Mouse (Mus musculus): Measurements from ENCODE around the gene Gosr1. TPM values are rescaled to one million over a fixed set of nuclear protein-coding genes. Genes with fewer than 3 reads are reported as not detected.
"Not testable (repeated sequence)": the region's sequence is repeated elsewhere in the genome, so short reads cannot be mapped to it uniquely, and the experiment has no call there.

The Gosr1 gene
- total RNA-seq (2021) = 10 to 100 TPM; 26.2 to 30.6 TPM

DNA sequence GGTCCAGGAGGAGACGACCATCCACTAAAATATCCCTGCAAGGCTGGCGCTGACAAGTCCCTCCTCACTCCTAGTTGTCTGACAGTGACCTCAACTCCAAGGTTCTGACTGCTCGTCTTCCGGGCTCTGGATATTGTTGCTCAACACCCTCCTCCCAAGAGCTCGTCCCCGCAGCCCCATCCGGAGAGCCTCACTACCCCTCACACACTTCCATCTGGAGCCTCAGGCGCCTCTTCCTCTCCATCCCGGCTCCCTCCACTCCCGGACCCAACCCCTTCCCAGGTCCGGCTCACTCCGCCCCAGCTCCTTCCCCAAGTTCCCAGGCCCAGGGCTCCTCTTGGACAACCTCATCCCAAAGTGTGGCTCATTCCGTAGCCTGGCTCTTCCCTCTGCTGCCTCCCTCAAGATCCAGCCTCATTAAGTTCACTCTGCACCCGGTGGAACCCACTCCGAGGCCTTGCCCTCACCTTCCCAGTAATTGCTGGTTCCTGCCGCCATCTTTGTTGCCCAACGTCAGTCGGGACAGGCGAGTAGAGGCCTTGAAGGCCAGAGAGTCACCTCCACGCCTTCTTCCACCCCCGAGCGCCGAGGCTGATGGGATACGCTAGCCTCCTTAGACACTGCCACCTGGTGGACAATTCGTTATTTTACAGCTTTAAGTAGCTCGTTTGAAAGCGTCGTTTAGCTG lies at the start of gene Gosr1:
TSS of gene Gosr1 (minus strand) at position 527 of the 688 bp plus-strand sequence.
- peak; percentile 85 to 89 for DNase-seq

GRCm38 (mm10) chr11:76810706-76811495 lies 47.5 kb upstream of the Gosr1 start:
- peak in 1 of 2 experiments; percentile 11 for DNase-seq
- intact Hi-C loops (cut with DNase I) = loop anchor here (1.0 kb wide), 1 partner anchor 83 kb away; no protein-coding TSS in a partner anchor

More for the DNA sequence above, at the start of gene Gosr1:
- intact Hi-C loops (cut with DNase I) = no loop called here

- peak; percentile 8 to 39 for DNase-seq
- intact Hi-C loops (cut with DNase I) = no loop called here
These were observed 46.1 kb upstream of the Gosr1 start for GRCm38 (mm10) chr11:76809450-76809849.

- intact Hi-C loops (cut with DNase I) = no loop called here
- no peak for DNase-seq
These were observed 45.2 kb upstream of the Gosr1 start for GRCm38 (mm10) chr11:76808550-76808949.

DNA sequence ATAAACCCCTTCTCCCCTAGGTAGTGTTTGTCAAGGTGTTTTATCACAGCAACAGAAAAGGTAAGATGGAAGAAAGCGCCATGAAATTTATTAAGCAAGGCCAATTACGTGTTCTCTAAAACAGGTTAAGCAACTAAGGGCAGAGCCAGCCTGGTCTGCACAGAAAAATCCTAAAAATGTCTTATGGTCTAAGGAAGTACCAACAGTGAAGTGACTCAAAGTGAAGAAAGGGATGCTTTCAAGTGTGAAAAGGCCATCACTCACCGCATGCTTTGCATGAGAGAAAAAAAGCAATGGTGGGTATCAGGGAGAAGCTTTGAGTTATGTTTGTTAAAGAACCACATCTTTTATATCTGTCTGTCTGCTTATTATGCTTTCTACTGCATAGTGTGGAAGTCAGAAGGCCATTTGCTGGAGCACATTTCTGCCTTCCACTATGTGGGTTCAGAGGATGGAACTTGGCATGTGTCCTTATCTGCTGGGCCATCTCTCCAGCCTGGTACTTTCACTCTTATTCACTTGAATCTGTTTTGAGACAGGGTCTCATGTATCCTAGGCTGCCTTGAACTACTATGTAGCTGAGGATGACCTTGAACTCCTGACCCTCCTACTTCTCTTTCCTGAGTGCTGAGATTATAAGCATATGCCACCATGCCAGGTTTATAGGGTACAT lies 43.8 kb upstream of the Gosr1 start:
- intact Hi-C loops (cut with DNase I) = no loop called here
- DNase-seq = no peak

GRCm38 (mm10) chr11:76806026-76806425 lies 42.6 kb upstream of the Gosr1 start:
- DNase-seq = no peak
- intact Hi-C loops (cut with DNase I) = no loop called here

GRCm38 (mm10) chr11:76805072-76805471 lies 41.7 kb upstream of the Gosr1 start:
- DNase-seq; intact Hi-C loops (cut with DNase I): not testable (repeated sequence)

GRCm38 (mm10) chr11:76803266-76803665 lies 39.9 kb upstream of the Gosr1 start:
- no peak for DNase-seq
- intact Hi-C loops (cut with DNase I) = no loop called here

DNA sequence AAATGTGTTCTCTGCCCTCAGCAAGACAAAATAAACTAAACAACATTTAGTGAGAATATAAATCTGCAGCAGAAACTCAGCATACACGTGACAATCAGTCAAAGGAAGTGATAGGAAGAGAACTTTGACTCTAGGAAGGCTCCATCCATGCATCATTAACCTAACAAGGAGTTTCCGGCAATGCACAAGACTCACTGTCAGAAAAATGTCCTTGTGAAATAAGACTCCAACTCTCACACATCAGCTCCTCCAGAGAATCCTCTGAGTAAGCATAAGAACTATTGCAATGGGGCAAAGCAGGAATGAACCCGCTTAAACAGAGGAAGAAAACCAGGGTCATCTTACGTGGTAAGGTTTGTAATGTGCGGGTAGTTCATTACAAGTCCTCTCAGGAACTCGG lies 33.9 kb upstream of the Gosr1 start:
- no peak for DNase-seq
- intact Hi-C loops (cut with DNase I) = no loop called here

GRCm38 (mm10) chr11:76795326-76795725 lies 31.9 kb upstream of the Gosr1 start:
- DNase-seq = peak in 1 of 2 experiments; percentile 12
- intact Hi-C loops (cut with DNase I) = no loop called here

- DNase-seq = peak in 1 of 2 experiments; percentile 6
These were observed 28.0 kb upstream of the Gosr1 start for GRCm38 (mm10) chr11:76791331-76791730.

DNA sequence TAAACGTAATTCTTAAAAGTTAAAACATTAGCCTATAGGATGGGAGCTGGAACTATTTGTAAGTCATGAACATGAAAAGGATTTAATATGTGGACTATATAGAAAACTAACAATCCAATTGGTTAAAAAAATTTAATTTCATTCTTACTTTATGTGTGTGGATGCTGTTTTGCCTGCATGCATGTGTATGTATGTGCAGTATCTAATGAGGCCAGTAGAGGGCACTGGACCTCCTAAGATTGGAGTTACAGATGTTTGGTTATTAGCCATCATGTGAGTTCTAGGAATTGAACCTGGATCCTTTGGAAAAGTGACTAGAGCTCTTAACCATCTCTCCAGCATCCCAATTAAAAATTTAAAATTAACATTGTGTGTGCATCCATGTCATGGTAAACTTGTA lies 25.9 kb upstream of the Gosr1 start:
- intact Hi-C loops (cut with DNase I) = loop anchor here (1.0 to 10.0 kb wide), 5 partner anchors 58 to 303 kb away; partner anchors contain the start of genes Cpd and Nsrp1
- DNase-seq = peak; percentile 46 to 54

More at GRCm38 (mm10) chr11:76791331-76791730, 28.0 kb upstream of the Gosr1 start:
- intact Hi-C loops (cut with DNase I) = no loop called here

DNA sequence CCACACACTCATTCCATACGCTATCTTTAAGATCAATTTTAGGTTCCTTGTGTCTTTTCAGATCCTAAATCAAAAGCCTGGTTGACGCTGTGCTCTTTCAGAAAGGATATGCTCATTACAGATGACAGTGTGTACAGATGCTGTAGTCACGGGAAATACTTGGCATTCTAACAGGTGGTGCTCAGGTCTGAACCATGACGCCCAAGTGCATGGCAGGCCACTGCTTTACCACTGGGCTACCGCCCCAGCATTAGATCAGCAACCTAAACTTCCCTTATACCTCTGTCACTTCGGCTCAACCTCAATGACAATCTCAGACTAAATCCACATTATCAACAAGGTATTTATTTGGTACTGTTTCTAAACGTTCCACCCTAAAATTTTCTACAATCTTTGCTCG lies 12.2 kb upstream of the Gosr1 start:
- no peak for DNase-seq
- intact Hi-C loops (cut with DNase I) = no loop called here

DNA sequence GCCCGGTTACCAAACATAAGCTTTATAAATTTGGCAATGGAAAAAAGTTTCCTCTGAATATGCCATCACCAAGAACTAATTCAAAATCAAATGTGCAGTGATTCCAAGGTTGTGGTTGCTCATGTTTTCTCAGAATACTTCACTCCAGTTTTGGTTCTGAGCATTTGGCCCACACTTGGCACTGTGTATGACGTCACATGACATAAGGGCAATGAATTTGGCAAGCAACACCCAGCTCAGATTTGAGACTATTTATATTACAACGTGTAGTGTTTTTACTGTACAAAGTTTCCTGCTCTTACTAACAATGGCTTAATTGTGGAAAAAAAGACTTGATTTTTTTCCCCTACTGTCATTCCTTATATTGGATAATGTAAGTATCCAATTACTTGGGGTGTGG lies 10.4 kb upstream of the Gosr1 start:
- no peak for DNase-seq
- intact Hi-C loops (cut with DNase I) = no loop called here

GRCm38 (mm10) chr11:76770566-76770965 lies 7.2 kb upstream of the Gosr1 start:
- intact Hi-C loops (cut with DNase I) = no loop called here
- no peak for DNase-seq

DNA sequence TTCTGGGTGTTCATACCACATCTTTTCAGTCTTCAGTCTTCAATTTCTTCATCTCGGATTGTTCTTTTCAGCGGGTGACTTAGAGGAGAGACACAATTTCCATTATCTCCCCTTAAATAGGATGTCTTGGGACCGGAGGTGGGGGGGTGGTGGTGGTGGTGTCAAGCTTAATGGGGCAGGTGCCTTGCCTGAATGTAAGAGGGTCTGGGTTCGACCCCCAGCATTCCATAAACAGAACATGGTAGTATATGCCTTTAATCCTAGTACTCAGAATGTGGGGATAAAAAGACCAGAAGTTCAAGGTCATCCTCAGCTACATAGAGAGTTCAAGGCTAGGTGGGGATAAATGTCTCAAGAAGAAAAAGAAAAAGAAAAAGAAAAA lies 353 bp upstream of the Gosr1 start:
- intact Hi-C loops (cut with DNase I) = loop anchor here (1.0 kb wide), 1 partner anchor 86 kb away; no protein-coding TSS in a partner anchor
- no peak for DNase-seq

DNA sequence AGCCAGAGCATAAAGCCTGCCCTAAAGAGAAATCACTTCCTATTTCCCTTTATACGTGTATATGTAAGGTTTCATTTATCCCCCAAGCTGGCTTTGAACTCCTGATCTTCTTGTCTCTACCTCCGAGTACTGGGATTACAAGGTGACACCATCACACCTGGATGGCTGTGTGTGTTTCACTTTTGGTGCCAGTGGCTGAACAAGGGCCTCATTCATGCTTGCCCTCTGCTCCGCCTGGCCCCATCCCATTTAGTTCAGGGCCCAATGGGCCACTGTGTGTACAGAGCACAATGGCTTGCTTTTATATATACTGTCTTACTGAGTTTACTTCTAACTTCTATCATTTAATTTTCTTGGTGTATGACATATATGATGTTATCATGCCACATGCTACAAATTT lies 11.1 kb downstream of the Gosr1 start:
- intact Hi-C loops (cut with DNase I) = no loop called here
- DNase-seq = no peak

- intact Hi-C loops (cut with DNase I) = no loop called here
- no peak for DNase-seq
These were observed 14.6 kb downstream of the Gosr1 start for GRCm38 (mm10) chr11:76748819-76749218.

GRCm38 (mm10) chr11:76745921-76746320 lies 17.5 kb downstream of the Gosr1 start:
- no peak for DNase-seq
- intact Hi-C loops (cut with DNase I) = loop anchor here (2.0 kb wide), 1 partner anchor 69 kb away; no protein-coding TSS in a partner anchor

DNA sequence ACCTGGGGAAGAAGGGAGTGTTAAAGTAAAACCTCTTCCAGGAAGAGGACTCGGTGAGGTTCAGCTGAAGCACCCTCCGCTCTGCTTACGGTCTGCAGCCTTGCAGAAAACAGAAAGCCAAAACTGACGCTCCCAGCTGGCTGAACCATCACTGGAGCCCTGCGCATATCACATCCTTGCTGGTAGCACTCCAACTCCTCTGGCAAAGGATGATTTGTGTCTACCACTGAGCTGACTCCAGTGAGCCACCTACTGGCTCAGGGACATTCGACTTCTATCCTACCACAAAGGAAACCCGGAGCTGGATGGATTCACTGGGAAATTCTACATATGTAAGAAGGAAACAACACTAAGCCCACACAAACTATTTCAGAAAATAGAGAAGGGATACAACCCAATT lies 18.8 kb downstream of the Gosr1 start:
- intact Hi-C loops (cut with DNase I) = loop anchor here (2.0 to 5.0 kb wide), 2 partner anchors 68 to 87 kb away; no protein-coding TSS in a partner anchor

GRCm38 (mm10) chr11:76742511-76742910 lies 20.9 kb downstream of the Gosr1 start:
- no peak for DNase-seq
- intact Hi-C loops (cut with DNase I) = loop anchor here (5.0 kb wide), 1 partner anchor 85 kb away; no protein-coding TSS in a partner anchor

More for the DNA sequence above, 18.8 kb downstream of the Gosr1 start:
- DNase-seq = peak; percentile 51 to 62

Measured in heart, postnatal 36 days (tissue).